Comparison of ENCODE assay signal across 8 mouse cellular contexts in genomic region chr9:56633449-56634225, GRCm38 (mm10).
A peak's percentile ranks its signal among the peaks of the same experiment; 100 is the strongest.
DNase-seq lines count a peak whose midpoint lies in the region; ATAC-seq lines count a peak whose summit lies in the region.

No protein-coding gene starts in this region.

- peak; percentile 27 for DNase-seq in adrenal gland, postnatal 10 days
- DNase-seq in adrenal gland, adult 2 months: no peak
- DNase-seq in neural tube, embryonic 11.5 days (ENCODE audit: low spot score): peak; percentile 24
- DNase-seq in neural tube, embryonic 10.5 days (ENCODE audit: extremely low spot score, low spot score): no peak
- no peak for DNase-seq in yolk sac, embryonic 10.5 days (ENCODE audit: low spot score)
- DNase-seq in layer of hippocampus, adult 9-10 months (ENCODE audit: low spot score): no peak

- H3K9me3 ChIP-seq in neural tube, embryonic 11.5 days (ENCODE audit: control insufficient read depth, low read length): no peaks in the 10 kb centered on the region
- no peaks in the 10 kb centered on the region for H3K9me3 ChIP-seq in hindbrain, embryonic 16.5 days (ENCODE audit: control insufficient read depth, low read length)
- no peaks in the 10 kb centered on the region for H3K9me3 ChIP-seq in stomach, embryonic 15.5 days

- H3K9ac ChIP-seq in neural tube, embryonic 11.5 days (ENCODE audit: low read length): peak overlapping the region; percentile 86
- peak overlapping the region; percentile 99 for H3K9ac ChIP-seq in hindbrain, embryonic 16.5 days (ENCODE audit: low read depth, low read length)
- H3K9ac ChIP-seq in stomach, embryonic 15.5 days: no peak overlapping the region

- peak overlapping the region; percentile 49 for H3K4me3 ChIP-seq in neural tube, embryonic 11.5 days (ENCODE audit: low read depth, low read length)
- peak overlapping the region; percentile 89 for H3K4me3 ChIP-seq in hindbrain, embryonic 16.5 days (ENCODE audit: low read length)
- H3K4me3 ChIP-seq in stomach, embryonic 15.5 days (replicated peaks): peak overlapping the region; percentile 73

- H3K4me1 ChIP-seq in neural tube, embryonic 11.5 days (ENCODE audit: control insufficient read depth, insufficient read depth, low read length): peaks cover 8% of the 10 kb centered on the region; the same call in 1 of the 2 replicates
- H3K4me1 ChIP-seq in hindbrain, embryonic 16.5 days (ENCODE audit: control insufficient read depth, insufficient read depth, low read depth, low read length): peaks cover 43% of the 10 kb centered on the region
- H3K4me1 ChIP-seq in stomach, embryonic 15.5 days: peaks cover 26% of the 10 kb centered on the region

- H3K4me2 ChIP-seq in neural tube, embryonic 11.5 days (ENCODE audit: low read depth): peak overlapping the region; percentile 98
- peak overlapping the region; percentile 89 for H3K4me2 ChIP-seq in hindbrain, embryonic 16.5 days (ENCODE audit: low read length)
- H3K4me2 ChIP-seq in stomach, embryonic 15.5 days: peak overlapping the region; percentile 99

- no peaks in the 10 kb centered on the region for H3K36me3 ChIP-seq in neural tube, embryonic 11.5 days (ENCODE audit: control insufficient read depth, insufficient read depth, low read length)
- H3K36me3 ChIP-seq in hindbrain, embryonic 16.5 days (ENCODE audit: control insufficient read depth, insufficient read depth, low read length): no peaks in the 10 kb centered on the region
- H3K36me3 ChIP-seq in stomach, embryonic 15.5 days: no peaks in the 10 kb centered on the region

- no peak overlapping the region for H3K27ac ChIP-seq in neural tube, embryonic 11.5 days (ENCODE audit: low read depth, low read length)
- peak overlapping the region; percentile 97 for H3K27ac ChIP-seq in hindbrain, embryonic 16.5 days (ENCODE audit: low read depth, low read length)
- H3K27ac ChIP-seq in stomach, embryonic 15.5 days: no peak overlapping the region

- ATAC-seq in neural tube, embryonic 11.5 days (ENCODE audit: insufficient read depth, low FRiP score, low TSS enrichment): no peak
- peak; percentile 50 for ATAC-seq in hindbrain, embryonic 16.5 days
- no peak for ATAC-seq in stomach, embryonic 15.5 days (ENCODE audit: insufficient read depth, low FRiP score, low read depth)

- 28% methylated on average over 13 of the region's 13 CpGs for WGBS in neural tube, embryonic 11.5 days
- WGBS in hindbrain, embryonic 16.5 days: 20% methylated on average over 13 of the region's 13 CpGs
- WGBS in stomach, embryonic 15.5 days: 36% methylated on average over 13 of the region's 13 CpGs

- H3K27me3 ChIP-seq in neural tube, embryonic 11.5 days (ENCODE audit: control insufficient read depth, insufficient read depth, low read length): peaks cover 31% of the 10 kb centered on the region
- 0 out of 2 replicates have a peak, but pooled peaks cover 2% of the 10 kb centered on the region for H3K27me3 ChIP-seq in hindbrain, embryonic 16.5 days (replicated peaks; ENCODE audit: control insufficient read depth, insufficient read depth, low read length)
- peaks cover 40% of the 10 kb centered on the region for H3K27me3 ChIP-seq in stomach, embryonic 15.5 days (replicated peaks)

Comparison
In these comparisons a context has a peak if more than half of its experiments do, and no peak if none do; other contexts are left out.
1. DNase-seq: peak in adrenal gland, postnatal 10 days (single experiment) and neural tube, embryonic 11.5 days (single experiment); none in adrenal gland, adult 2 months (single experiment), neural tube, embryonic 10.5 days (single experiment), yolk sac, embryonic 10.5 days (single experiment) and layer of hippocampus, adult 9-10 months (single experiment).
2. Peak in every context shown above with its lines, with median percentiles within 50 percentile points of each other: H3K4me2 ChIP-seq and H3K4me3 ChIP-seq.